Mouse (Mus musculus): ENCODE measurements around the gene Dusp21.

Dusp21 gene

GRCm38 (mm10) chrX:18145557-18145956 lies at the start of gene Dusp21:
Gene Dusp21 (plus strand): TSS chrX:18145857.
- DNase-seq (ENCODE audit: low spot score in 2 of 2): no peak

- DNase-seq (ENCODE audit: low spot score in 2 of 2): no peak
These were observed 15.2 kb downstream of the Dusp21 start for GRCm38 (mm10) chrX:18160734-18161442.

GRCm38 (mm10) chrX:18161796-18162191 lies 16.1 kb downstream of the Dusp21 start:
- no peak for DNase-seq (ENCODE audit: low spot score in 2 of 2)

GRCm38 (mm10) chrX:18162192-18162857 lies 16.7 kb downstream of the Dusp21 start, which contains the start of gene Kdm6a:
Gene Kdm6a (plus strand): TSS chrX:18162575.
- peak; percentile 91 to 100 for DNase-seq (ENCODE audit: low spot score in 2 of 2)

- DNase-seq (ENCODE audit: low spot score in 2 of 2): peak; percentile 15 to 69
These were observed 17.4 kb downstream of the Dusp21 start for GRCm38 (mm10) chrX:18162861-18163731.

- peak; percentile 6 to 33 for DNase-seq (ENCODE audit: low spot score in 2 of 2)
These were observed 18.4 kb downstream of the Dusp21 start for GRCm38 (mm10) chrX:18163917-18164624.

- no peak for DNase-seq (ENCODE audit: low spot score in 2 of 2)
These were observed 19.5 kb downstream of the Dusp21 start for GRCm38 (mm10) chrX:18165121-18165520.

GRCm38 (mm10) chrX:18166961-18167360 lies 21.3 kb downstream of the Dusp21 start:
- DNase-seq (ENCODE audit: low spot score in 2 of 2): no peak

GRCm38 (mm10) chrX:18168940-18169339 lies 23.3 kb downstream of the Dusp21 start:
- DNase-seq (ENCODE audit: low spot score in 2 of 2): no peak

- no peak for DNase-seq (ENCODE audit: low spot score in 2 of 2)
These were observed 29.2 kb downstream of the Dusp21 start for GRCm38 (mm10) chrX:18174831-18175230.

- DNase-seq (ENCODE audit: low spot score in 2 of 2): no peak
These were observed 32.1 kb downstream of the Dusp21 start for GRCm38 (mm10) chrX:18177803-18178202.

GRCm38 (mm10) chrX:18179492-18179891 lies 33.8 kb downstream of the Dusp21 start:
- DNase-seq (ENCODE audit: low spot score in 2 of 2): no peak

GRCm38 (mm10) chrX:18187203-18187602 lies 41.5 kb downstream of the Dusp21 start:
- DNase-seq (ENCODE audit: low spot score in 2 of 2): no peak

GRCm38 (mm10) chrX:18188293-18188692 lies 42.6 kb downstream of the Dusp21 start:
- no peak for DNase-seq (ENCODE audit: low spot score in 2 of 2)

All from urinary bladder, postnatal 36 days (tissue).